Mouse (Mus musculus) heart, postnatal 0 days (tissue): Measurements from ENCODE around the gene Cavin4.

Experiments
- CTCF ChIP-seq: IDR thresholded peaks from 2 replicates; pipeline ENCODE4 v1.5.1; 2016; ENCODE audit warnings: antibody characterized with exemption, control low read depth, low read depth
- EP300 ChIP-seq: IDR thresholded peaks from 2 replicates; pipeline ENCODE4 v1.6.1; 2016; ENCODE audit warnings: antibody characterized with exemption, low read depth

DNA sequence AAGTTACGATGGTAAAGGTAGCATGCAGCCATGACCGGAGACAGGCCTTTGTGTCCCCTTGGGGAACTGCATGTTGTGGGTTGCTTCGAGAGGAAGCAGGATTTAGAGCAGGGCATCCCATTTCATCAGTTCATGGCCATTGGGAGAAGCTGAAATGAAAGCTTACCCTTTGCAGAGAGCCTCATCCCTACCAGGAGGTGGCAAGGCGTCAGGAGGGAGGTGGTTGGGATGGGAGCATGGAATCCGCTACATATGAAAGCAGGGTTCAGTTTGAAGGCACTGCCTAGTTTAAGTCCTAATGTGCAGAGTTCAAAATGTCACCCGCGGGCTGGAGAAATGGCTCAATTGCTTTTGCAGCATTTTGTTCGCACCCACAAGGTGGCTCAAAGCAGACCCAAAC is 14.0 kb downstream of the Cavin4 start:
- TF ChIP-seq CTCF (no peak), EP300 (no peak)
